Mouse (Mus musculus): ENCODE results near the gene Olfr325. TPM values are rescaled to one million over a fixed set of nuclear protein-coding genes. Genes with fewer than 3 reads are reported as not detected.
"Not testable (repeated sequence)": the region's sequence is repeated elsewhere in the genome, so short reads cannot be mapped to it uniquely, and the experiment has no call there.

Gene Olfr325
- total RNA-seq (2012; rRNA removed) = not detected in 2 replicates
- not detected in 2 replicates for total RNA-seq (2014; rRNA removed)
- not detected in 2 replicates for polyA plus RNA-seq (2012; ENCODE audit: insufficient read length, low read depth)

- Histone ChIP-seq H3K9ac (ENCODE audit: insufficient read depth, low read depth) (no peak within 1 kb of the TSS), H3K79me2 (replicated peaks; ENCODE audit: control insufficient read depth, extremely low read depth, insufficient read depth, poor library complexity, severe bottlenecking) (no peaks in the 10 kb centered on the region), H3K9me3 (replicated peaks; ENCODE audit: low read length) (no peaks in the 10 kb centered on the region), H3K36me3 (replicated peaks in 1 of 2; ENCODE audit: control insufficient read depth in 1 of 2, insufficient read depth in 1 of 2, low read length in 1 of 2) (no peaks in the 10 kb centered on the region), H3K4me1 (ENCODE audit: control insufficient read depth in 1 of 2, insufficient read depth in 2 of 2) (no peaks in the 10 kb centered on the region), H3K27me3 (replicated peaks) (peaks cover 72% of the 10 kb centered on the region), H3K4me3 (replicated peaks in 1 of 3; ENCODE audit: low read depth in 2 of 3, low read length in 2 of 3, poor library complexity in 1 of 3) (no peak within 1 kb of the TSS), H3K27ac (ENCODE audit: insufficient read depth, low read depth) (no peak within 1 kb of the TSS), H3K4me2 (ENCODE audit: insufficient read depth, low read depth, poor library complexity, severe bottlenecking) (no peak within 1 kb of the TSS)
- in situ Hi-C loops (cut with MboI; ENCODE audit: low pct_ligation_motif_present, low pct_unique_long_range_greater_than_20kb, low sequenced_read_pairs) (no loop called here), dilution Hi-C loops (cut with MboI; ENCODE audit: extremely low pct_ligation_motif_present, extremely low pct_unique_long_range_greater_than_20kb, low sequenced_read_pairs) (no loop called here)
- TF ChIP-seq E2F4 (IDR thresholded peaks at IDR 0.05; ENCODE audit: insufficient replicate concordance, low read depth, low read length) (no peak), RAD21 (IDR thresholded peaks at IDR 0.05; ENCODE audit: low read depth, low read length) (no peak), SMC3 (IDR thresholded peaks at IDR 0.05; ENCODE audit: low read depth, low read length) (no peak), JUN (IDR thresholded peaks at IDR 0.05; ENCODE audit: insufficient read depth, low read depth, low read length) (no peak), IRF4 (IDR thresholded peaks at IDR 0.05; ENCODE audit: low read depth, low read length) (no peak), SIN3A (IDR thresholded peaks at IDR 0.05; ENCODE audit: low read length) (no peak), USF1 (IDR thresholded peaks at IDR 0.05; ENCODE audit: low read depth, low read length) (no peak), BHLHE40 (IDR thresholded peaks at IDR 0.05; ENCODE audit: low read depth, low read length) (no peak)
- DNase-seq (ENCODE audit: extremely low read depth) = no peak
These were observed at the start of gene Olfr325 for GRCm38 (mm10) chr11:58577430-58577829. TSS of gene Olfr325 (plus strand) at chr11:58577730.

GRCm38 (mm10) chr11:58534736-58535135, 42.8 kb upstream of the Olfr325 start, which contains the start of gene Olfr330:
TSS of gene Olfr330 (minus strand) at chr11:58534836.
- H3K79me2 ChIP-seq (replicated peaks; ENCODE audit: control insufficient read depth, extremely low read depth, insufficient read depth, poor library complexity, severe bottlenecking); H3K4me1 ChIP-seq (ENCODE audit: control insufficient read depth in 1 of 2, insufficient read depth in 2 of 2); H3K36me3 ChIP-seq (replicated peaks in 1 of 2; ENCODE audit: control insufficient read depth in 1 of 2, insufficient read depth in 1 of 2, low read length in 1 of 2); H3K27ac ChIP-seq (ENCODE audit: insufficient read depth, low read depth); H3K4me3 ChIP-seq (replicated peaks in 1 of 3; ENCODE audit: low read depth in 2 of 3, low read length in 2 of 3, poor library complexity in 1 of 3); H3K4me2 ChIP-seq (ENCODE audit: insufficient read depth, low read depth, poor library complexity, severe bottlenecking); H3K9ac ChIP-seq (ENCODE audit: insufficient read depth, low read depth); in situ Hi-C loops (cut with MboI; ENCODE audit: low pct_ligation_motif_present, low pct_unique_long_range_greater_than_20kb, low sequenced_read_pairs); DNase-seq (ENCODE audit: extremely low read depth); dilution Hi-C loops (cut with MboI; ENCODE audit: extremely low pct_ligation_motif_present, extremely low pct_unique_long_range_greater_than_20kb, low sequenced_read_pairs); H3K9me3 ChIP-seq (replicated peaks; ENCODE audit: low read length): not testable (repeated sequence)
- peaks cover 44% of the 10 kb centered on the region for H3K27me3 ChIP-seq (replicated peaks)

- dilution Hi-C loops (cut with MboI; ENCODE audit: extremely low pct_ligation_motif_present, extremely low pct_unique_long_range_greater_than_20kb, low sequenced_read_pairs) (no loop called here), in situ Hi-C loops (cut with MboI; ENCODE audit: low pct_ligation_motif_present, low pct_unique_long_range_greater_than_20kb, low sequenced_read_pairs) (no loop called here)
- Histone ChIP-seq H3K27me3 (replicated peaks) (peaks cover 76% of the 10 kb centered on the region), H3K4me2 (ENCODE audit: insufficient read depth, low read depth, poor library complexity, severe bottlenecking) (no peak within 1 kb of the TSS), H3K79me2 (replicated peaks; ENCODE audit: control insufficient read depth, extremely low read depth, insufficient read depth, poor library complexity, severe bottlenecking) (no peaks in the 10 kb centered on the region), H3K9me3 (replicated peaks; ENCODE audit: low read length) (no peaks in the 10 kb centered on the region), H3K27ac (ENCODE audit: insufficient read depth, low read depth) (no peak within 1 kb of the TSS), H3K4me3 (replicated peaks in 1 of 3; ENCODE audit: low read depth in 2 of 3, low read length in 2 of 3, poor library complexity in 1 of 3) (no peak within 1 kb of the TSS), H3K36me3 (replicated peaks in 1 of 2; ENCODE audit: control insufficient read depth in 1 of 2, insufficient read depth in 1 of 2, low read length in 1 of 2) (no peaks in the 10 kb centered on the region), H3K9ac (ENCODE audit: insufficient read depth, low read depth) (no peak within 1 kb of the TSS), H3K4me1 (ENCODE audit: control insufficient read depth in 1 of 2, insufficient read depth in 2 of 2) (no peaks in the 10 kb centered on the region)
- TF ChIP-seq NRF1 (IDR thresholded peaks at IDR 0.05; ENCODE audit: low read depth, low read length) (no peak), POLR2A (IDR thresholded peaks at IDR 0.05; ENCODE audit: low read depth, low read length) (no peak), BHLHE40 (IDR thresholded peaks at IDR 0.05; ENCODE audit: low read depth, low read length) (no peak), IRF4 (IDR thresholded peaks at IDR 0.05; ENCODE audit: low read depth, low read length) (no peak), MAZ (IDR thresholded peaks at IDR 0.05; ENCODE audit: low read depth, low read length) (no peak), MYC (IDR thresholded peaks at IDR 0.05; ENCODE audit: low read depth, low read length) (no peak), GABPA (IDR thresholded peaks at IDR 0.05; ENCODE audit: insufficient replicate concordance, low read depth, low read length) (no peak), USF1 (IDR thresholded peaks at IDR 0.05; ENCODE audit: low read depth, low read length) (no peak), E2F4 (IDR thresholded peaks at IDR 0.05; ENCODE audit: insufficient replicate concordance, low read depth, low read length) (no peak), POLR2AphosphoS2 (IDR thresholded peaks at IDR 0.05; ENCODE audit: low read depth, low read length) (no peak), NELFE (IDR thresholded peaks at IDR 0.05; ENCODE audit: low read depth, low read length) (no peak), CHD2 (IDR thresholded peaks at IDR 0.05; ENCODE audit: low read length) (no peak), SIN3A (IDR thresholded peaks at IDR 0.05; ENCODE audit: low read length) (no peak), JUND (conservative IDR thresholded peaks at IDR 0.05; ENCODE audit: low read depth, low read length) (no peak), ZKSCAN1 (IDR thresholded peaks at IDR 0.05; ENCODE audit: borderline replicate concordance, low read depth, low read length) (no peak), EP300 (IDR thresholded peaks at IDR 0.05; ENCODE audit: low read length) (no peak), MAFK (IDR thresholded peaks at IDR 0.05; ENCODE audit: insufficient replicate concordance, low read length) (no peak), RCOR1 (conservative IDR thresholded peaks at IDR 0.05; ENCODE audit: low read depth, low read length) (no peak)
- no peak for DNase-seq (ENCODE audit: extremely low read depth)
These were observed 31.2 kb upstream of the Olfr325 start, which contains the start of gene Olfr329-ps for GRCm38 (mm10) chr11:58546322-58546721. TSS of gene Olfr329-ps (minus strand) at chr11:58546422.
